Mouse (Mus musculus) kidney, adult 9 months (tissue): Measurements from ENCODE around the gene Rnf157.
"Not testable (repeated sequence)": the region's sequence is repeated elsewhere in the genome, so short reads cannot be mapped to it uniquely, and the experiment has no call there.

ENCODE experiments used
- DNase-seq: peaks from one replicate; pipeline ENCODE4 v3.0.0; 2022

The Rnf157 gene

DNA sequence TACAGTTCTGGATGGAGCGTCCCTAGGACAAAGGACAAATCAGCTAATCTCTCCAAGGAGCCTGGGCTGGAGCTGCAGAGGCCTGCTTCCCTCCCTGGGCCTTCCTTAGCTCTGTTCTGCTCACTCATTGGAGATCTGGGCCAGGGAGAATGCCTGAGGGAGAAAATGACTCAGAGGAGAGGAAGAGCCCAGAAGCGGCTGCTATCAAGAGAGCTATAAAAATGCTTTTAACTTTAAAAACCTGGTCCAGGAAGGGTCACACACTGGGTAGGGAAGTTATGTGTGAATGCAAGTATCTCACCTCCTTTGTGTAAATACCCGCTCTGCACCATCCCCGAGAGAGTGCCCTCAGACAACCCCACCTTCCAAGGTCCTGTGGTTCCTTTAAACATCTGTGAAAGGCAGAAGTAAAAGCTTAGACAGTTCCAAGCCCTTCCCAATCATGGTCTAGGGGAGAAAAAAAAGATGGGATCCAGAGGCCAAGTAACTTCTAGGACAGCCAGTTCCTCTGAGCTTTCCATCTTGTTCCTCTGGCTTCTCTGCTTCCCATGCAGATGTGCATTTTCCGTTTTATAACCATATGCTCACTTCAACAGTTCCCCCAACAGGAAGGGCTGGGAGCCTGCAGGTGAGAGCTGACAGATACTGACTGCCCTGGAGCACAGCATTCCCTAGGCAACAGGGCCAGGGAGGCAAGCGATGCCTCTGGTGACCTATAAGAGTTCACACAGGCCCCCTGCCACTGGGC is 3.5 kb upstream of the Rnf157 start:
- DNase-seq = no peak

GRCm38 (mm10) chr11:116413631-116414022 is 795 bp upstream of the Rnf157 start:
- no peak for DNase-seq

GRCm38 (mm10) chr11:116412028-116412827 is 604 bp downstream of the Rnf157 start:
- no peak for DNase-seq

GRCm38 (mm10) chr11:116411582-116411981 is 1.2 kb downstream of the Rnf157 start:
- DNase-seq = no peak

DNA sequence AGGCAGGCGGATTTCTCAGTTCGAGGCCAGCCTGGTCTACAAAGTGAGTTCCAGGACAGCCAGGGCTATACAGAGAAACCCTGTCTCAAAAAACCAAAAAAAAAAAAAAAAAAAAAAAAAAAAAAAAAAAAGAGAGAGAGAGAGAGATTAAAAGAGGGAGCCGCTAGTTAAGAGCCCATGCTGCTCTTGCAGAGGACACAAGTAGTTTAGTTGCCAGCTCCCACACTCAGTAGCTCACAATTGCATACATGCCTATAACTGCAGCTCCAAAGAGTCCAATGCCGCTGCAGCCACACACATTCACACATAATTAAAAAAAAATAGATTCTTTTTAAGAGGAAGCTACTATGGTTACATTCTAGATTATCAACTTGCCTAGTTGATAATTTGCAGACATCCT is 2.4 kb downstream of the Rnf157 start:
- DNase-seq = not testable (repeated sequence)

GRCm38 (mm10) chr11:116409008-116409407 is 3.8 kb downstream of the Rnf157 start:
- no peak for DNase-seq

DNA sequence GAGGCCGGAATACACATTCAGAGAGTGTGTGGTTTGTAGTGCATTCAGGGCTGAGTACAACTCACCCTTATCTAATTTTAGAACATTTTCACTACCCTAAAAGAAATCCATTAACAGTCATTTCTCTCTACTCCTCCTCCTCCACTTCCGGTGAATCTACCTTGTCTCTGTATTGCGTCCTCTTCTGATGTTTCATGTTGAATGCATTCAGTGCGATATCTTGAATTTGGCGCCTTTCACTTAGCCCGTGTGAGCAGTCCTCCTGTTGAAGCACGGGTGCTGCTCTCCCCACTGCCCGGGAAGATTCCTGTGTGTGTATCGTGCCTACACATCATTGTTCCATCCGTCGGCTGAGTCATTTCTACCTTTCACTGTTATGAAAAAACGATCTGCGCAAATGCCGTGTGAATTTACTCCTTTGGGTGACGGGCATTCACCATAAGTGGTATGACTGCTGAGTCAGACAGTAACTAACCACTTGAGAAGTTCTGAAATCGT is 6.6 kb downstream of the Rnf157 start:
- DNase-seq = no peak

GRCm38 (mm10) chr11:116405601-116406000 is 7.2 kb downstream of the Rnf157 start:
- no peak for DNase-seq

- no peak for DNase-seq
Measured at GRCm38 (mm10) chr11:116400560-116400959, 12.3 kb downstream of the Rnf157 start.

- DNase-seq = no peak
Measured at GRCm38 (mm10) chr11:116398348-116398677, 14.5 kb downstream of the Rnf157 start.

- no peak for DNase-seq
Measured at GRCm38 (mm10) chr11:116397517-116398347, 15.1 kb downstream of the Rnf157 start.

GRCm38 (mm10) chr11:116396934-116397330 is 15.9 kb downstream of the Rnf157 start:
- no peak for DNase-seq

- no peak for DNase-seq
Measured at GRCm38 (mm10) chr11:116396276-116396933, 16.4 kb downstream of the Rnf157 start.

GRCm38 (mm10) chr11:116394769-116395168 is 18.1 kb downstream of the Rnf157 start:
- no peak for DNase-seq

DNA sequence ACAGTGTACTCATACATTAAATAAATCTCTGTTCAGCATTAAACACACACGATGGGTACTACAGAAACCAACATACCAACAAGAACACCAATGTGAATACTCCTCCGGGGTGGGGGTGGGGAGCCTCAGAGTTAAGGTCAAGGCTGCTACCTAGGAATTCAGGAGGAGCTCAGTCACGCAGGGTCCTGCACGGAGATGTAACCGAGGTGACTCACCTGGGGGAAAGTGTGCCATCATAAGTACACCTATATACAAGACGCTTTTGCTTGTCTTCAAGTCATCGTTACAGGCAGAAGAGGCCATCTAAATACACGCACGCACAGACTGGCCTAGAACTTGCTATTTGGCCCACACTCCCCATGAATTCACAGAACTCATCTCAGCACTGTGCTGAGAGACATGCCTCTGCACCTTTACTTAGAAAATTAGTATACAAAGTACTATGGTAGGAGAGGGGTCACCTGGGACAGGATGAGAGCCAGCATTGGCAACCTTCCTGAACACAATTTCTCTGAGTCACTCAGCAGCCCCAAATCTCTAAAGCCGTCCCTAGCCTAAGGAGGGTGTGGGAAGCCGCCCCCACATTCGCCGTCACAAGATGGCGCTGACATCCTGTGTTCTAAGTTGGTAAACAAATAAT is 23.9 kb downstream of the Rnf157 start:
- peak; percentile 70 for DNase-seq

- peak; percentile 45 for DNase-seq
Measured at GRCm38 (mm10) chr11:116387086-116388071, 25.5 kb downstream of the Rnf157 start.

- DNase-seq = no peak
Measured at GRCm38 (mm10) chr11:116385999-116386398, 26.8 kb downstream of the Rnf157 start.

GRCm38 (mm10) chr11:116384171-116384570 is 28.7 kb downstream of the Rnf157 start:
- DNase-seq = no peak

DNA sequence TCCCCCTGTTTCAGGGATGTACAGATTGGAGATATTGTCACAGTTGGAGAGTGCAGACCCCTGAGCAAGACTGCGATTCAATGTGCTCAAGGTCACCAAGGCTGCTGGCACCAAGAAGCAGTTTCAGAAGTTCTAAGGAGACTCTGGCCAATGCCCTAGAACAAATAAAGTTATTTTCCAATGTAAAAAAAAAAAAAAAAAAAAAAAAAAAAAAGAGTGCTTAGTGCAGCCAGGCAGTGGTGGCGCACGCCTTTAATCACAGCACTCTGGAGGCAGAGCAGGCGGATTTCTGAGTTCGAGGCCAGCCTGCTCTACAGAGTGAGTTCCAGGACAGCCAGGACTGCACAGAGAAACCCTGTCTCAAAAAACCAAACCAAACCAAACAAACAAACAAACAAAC is 29.8 kb downstream of the Rnf157 start:
- DNase-seq = not testable (repeated sequence)

DNA sequence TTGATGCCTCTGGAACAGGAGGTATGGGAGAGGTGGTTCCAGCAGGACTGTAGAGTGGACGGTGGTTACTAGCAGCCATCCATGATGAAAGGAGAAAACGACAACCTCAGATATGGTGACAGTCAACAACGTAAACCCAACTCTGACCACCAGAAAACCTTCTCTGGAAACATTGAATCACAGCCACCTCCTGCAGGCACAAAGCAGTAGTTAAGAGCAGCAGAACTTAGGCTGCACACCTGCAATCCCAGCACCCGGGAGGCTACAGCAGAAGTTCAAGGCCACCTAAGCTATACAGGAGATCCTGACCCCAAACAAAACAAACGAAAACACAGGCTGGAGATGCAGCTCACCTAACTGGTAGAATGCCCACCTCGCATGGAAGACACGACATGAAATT is 32.1 kb downstream of the Rnf157 start:
- DNase-seq = no peak

DNA sequence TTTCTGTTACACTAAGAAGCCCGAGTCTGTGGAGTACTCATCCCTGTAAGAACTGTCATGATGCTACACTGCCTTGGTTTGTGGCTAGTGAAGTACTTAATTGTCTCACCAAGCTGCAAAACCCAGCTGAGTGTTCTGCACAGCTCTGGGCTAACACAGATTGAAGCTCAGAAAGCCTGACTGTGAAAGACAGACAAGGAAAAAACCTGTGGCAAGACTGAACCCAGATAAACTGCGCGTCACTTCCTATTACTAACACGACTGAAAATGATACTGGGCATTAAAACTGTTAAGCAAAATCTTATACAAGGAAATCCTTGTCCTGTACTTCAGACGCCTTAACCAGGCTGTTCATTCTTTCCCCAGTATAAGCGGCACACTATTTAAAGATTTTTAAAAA is 33.3 kb downstream of the Rnf157 start:
- DNase-seq = no peak
